Mouse (Mus musculus) heart, postnatal 0 days (tissue): ENCODE data around the gene Tmem268.

Experiments used
- CTCF ChIP-seq: IDR thresholded peaks from 2 replicates; pipeline ENCODE4 v1.5.1; 2016; ENCODE audit warnings: antibody characterized with exemption, control low read depth, low read depth
- EP300 ChIP-seq: IDR thresholded peaks from 2 replicates; pipeline ENCODE4 v1.6.1; 2016; ENCODE audit warnings: antibody characterized with exemption, low read depth

- TF ChIP-seq CTCF (no peak), EP300 (no peak)
Observed at GRCm38 (mm10) chr4:63547799-63548198, 10.8 kb upstream of the Tmem268 start.
